Mouse (Mus musculus) olfactory bulb, adult 2 months (tissue): ENCODE results near the gene Prom1. TPM values are rescaled to one million over a fixed set of nuclear protein-coding genes. Genes with fewer than 3 reads are reported as not detected.
A peak's percentile ranks its signal among the peaks of the same experiment; 100 is the strongest.

ENCODE experiments used
- H3K27ac ChIP-seq: fragments of 200-500 bp; 2 replicates; pipeline ENCODE4 v1.5.1; 2012; ENCODE audit warnings: low read depth, low read length; ENCODE audit not compliant: insufficient read depth
- H3K4me1 ChIP-seq: fragments of 200-500 bp; 2 replicates; pipeline ENCODE4 v1.6.1; 2012; ENCODE audit warnings: low read length; ENCODE audit not compliant: control insufficient read depth, insufficient read depth
- H3K4me3 ChIP-seq: fragments of 200-500 bp; 2 replicates; pipeline ENCODE4 v1.5.1; 2012; ENCODE audit warnings: mild to moderate bottlenecking, low read depth, low read length, moderate library complexity; ENCODE audit not compliant: insufficient read depth
- CTCF ChIP-seq: fragments of 200-500 bp; IDR thresholded peaks from 2 replicates; pipeline ENCODE4 v1.5.1; 2012; ENCODE audit warnings: low read depth, mild to moderate bottlenecking, low read length, moderate library complexity; ENCODE audit not compliant: insufficient read depth
- POLR2A ChIP-seq: fragments of 200-500 bp; IDR thresholded peaks from 2 replicates; pipeline ENCODE4 v1.6.1; 2012; ENCODE audit warnings: mild to moderate bottlenecking, low read depth, low read length, moderate library complexity; ENCODE audit not compliant: insufficient read depth
- WGBS: fragments of 180-500 bp; shearing (Covaris S2); methylation state at CpG from one replicate; pipeline ENCODE4 v1.1.7; 2018; 5-methylcytosine and 5-hydroxymethylcytosine counted together
- polyA plus RNA-seq: library from polyadenylated mRNA; stranded (reverse); fragments of >200 nt; gene quantifications from 2 replicates; pipeline ENCODE4 v1.2.4, GENCODE M21; 2012; ENCODE audit warnings: low replicate concordance; ENCODE audit not compliant: missing spikeins, insufficient read depth, insufficient read length

The Prom1 gene
- polyA plus RNA-seq, 1 experiment = not detected

DNA sequence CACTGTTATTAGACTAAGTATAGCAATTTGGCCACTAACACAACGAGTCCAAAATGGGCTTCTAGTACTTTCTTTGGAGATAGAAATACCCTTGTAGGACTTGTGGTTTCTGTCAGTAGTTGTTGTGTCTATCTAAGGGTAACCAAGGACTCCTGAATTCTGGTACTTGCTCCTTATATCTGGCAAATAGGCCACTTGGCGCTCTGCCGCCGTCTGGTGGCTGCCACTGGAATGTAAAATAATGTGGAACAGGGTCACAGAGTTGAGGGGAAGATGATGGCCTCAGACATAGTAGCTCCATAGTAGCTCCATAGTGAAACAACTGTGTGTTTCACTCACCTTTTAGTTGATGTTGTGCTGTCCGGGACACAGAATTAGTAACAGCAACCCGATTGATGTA lies 111.5 kb downstream of the Prom1 start:
- H3K4me3 ChIP-seq = no peak overlapping the region
- H3K27ac ChIP-seq = no peak overlapping the region
- no peaks in the 10 kb centered on the region for H3K4me1 ChIP-seq
- peak; percentile 42; the same call in 1 of the 2 replicates for TF ChIP-seq CTCF
- TF ChIP-seq POLR2A = no peak
- 52% methylated on average over 6 of the region's 6 CpGs for WGBS

DNA sequence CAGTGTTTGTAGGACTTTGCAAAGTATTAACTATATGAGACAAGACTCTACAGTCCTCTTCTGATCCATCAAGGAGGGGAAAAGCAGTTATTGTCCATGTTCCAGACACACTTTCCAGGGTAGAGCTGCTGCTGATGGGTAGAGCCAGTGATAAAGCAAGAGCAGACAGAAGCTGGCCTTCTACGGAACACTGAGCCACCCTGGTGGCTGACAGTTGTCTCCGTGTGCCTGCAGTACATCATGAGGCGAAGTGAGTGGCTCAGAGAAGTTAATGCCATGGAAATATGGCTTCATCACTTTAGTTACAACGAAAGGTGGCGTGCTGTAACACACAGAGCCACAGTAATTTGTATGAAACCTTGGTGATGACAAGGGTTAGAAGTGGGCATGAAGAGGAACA lies 112.8 kb downstream of the Prom1 start:
- no peak overlapping the region for H3K4me3 ChIP-seq
- WGBS = 91% methylated on average over 5 of the region's 5 CpGs

GRCm38 (mm10) chr5:43986212-43986611 lies 115.6 kb downstream of the Prom1 start:
- no peaks in the 10 kb centered on the region for H3K4me1 ChIP-seq
- H3K27ac ChIP-seq = no peak overlapping the region
- TF ChIP-seq CTCF (no peak), POLR2A (no peak)
- H3K4me3 ChIP-seq = no peak overlapping the region

More for the DNA sequence above, 112.8 kb downstream of the Prom1 start:
- Histone ChIP-seq H3K27ac (no peak overlapping the region), H3K4me1 (no peaks in the 10 kb centered on the region)
- TF ChIP-seq POLR2A = no peak
- TF ChIP-seq CTCF = no peak

GRCm38 (mm10) chr5:43982896-43983295 lies 118.9 kb downstream of the Prom1 start:
- H3K27ac ChIP-seq = no peak overlapping the region
- no peak overlapping the region for H3K4me3 ChIP-seq
- TF ChIP-seq POLR2A (no peak), CTCF (no peak)
- WGBS = 23% methylated on average over 1 of the region's 1 CpGs
- no peaks in the 10 kb centered on the region for H3K4me1 ChIP-seq

DNA sequence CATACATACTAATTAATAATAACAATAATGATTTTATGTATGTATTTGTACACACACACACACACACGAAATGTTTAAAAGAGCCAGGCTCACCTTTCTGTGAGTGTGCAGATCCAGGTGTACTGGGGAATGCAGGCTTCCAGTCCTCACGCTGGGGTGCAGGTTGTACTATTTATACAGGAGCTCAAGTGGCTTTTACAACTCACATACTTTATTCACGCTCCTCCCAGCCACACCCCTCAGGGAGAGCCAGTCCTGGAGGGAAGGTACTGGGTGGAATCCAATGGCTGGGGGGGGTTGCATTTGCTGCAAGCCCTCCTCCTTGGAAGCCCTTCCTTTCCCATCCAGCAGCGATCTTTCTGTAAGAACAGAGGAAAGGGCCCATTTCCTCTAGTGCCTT lies 120.2 kb downstream of the Prom1 start, which contains the start of gene Fgfbp1:
Gene Fgfbp1 (minus strand): TSS at position 160 of the 400 bp plus-strand sequence.
- H3K4me1 ChIP-seq = no peaks in the 10 kb centered on the region
- no peak within 1 kb of the TSS for H3K4me3 ChIP-seq
- TF ChIP-seq POLR2A = no peak
- TF ChIP-seq CTCF = no peak
- 57% methylated on average over 4 of the region's 4 CpGs for WGBS
- no peak within 1 kb of the TSS for H3K27ac ChIP-seq

DNA sequence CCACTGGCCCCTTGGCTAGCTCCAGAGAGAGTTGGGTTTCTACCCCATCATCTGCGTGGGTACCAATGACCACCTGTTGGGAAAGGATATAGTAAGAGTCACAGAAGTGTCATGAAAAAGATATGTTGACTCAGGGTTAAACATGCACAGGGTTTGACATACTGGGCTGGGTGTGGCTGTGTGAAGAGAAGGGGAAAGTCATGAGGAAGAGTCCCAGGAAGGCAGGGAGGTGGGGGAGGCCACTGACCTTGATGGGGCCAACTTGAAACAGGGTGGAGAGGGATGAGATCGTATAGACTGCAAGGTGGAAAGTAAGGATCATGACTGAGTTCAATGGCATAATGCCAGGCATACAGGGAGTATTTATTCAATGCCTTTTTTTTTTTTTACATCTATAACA lies 121.4 kb downstream of the Prom1 start:
- WGBS = 78% methylated on average over 2 of the region's 2 CpGs
- Histone ChIP-seq H3K4me3 (no peak overlapping the region), H3K4me1 (no peaks in the 10 kb centered on the region), H3K27ac (no peak overlapping the region)
- TF ChIP-seq POLR2A (no peak), CTCF (no peak)

DNA sequence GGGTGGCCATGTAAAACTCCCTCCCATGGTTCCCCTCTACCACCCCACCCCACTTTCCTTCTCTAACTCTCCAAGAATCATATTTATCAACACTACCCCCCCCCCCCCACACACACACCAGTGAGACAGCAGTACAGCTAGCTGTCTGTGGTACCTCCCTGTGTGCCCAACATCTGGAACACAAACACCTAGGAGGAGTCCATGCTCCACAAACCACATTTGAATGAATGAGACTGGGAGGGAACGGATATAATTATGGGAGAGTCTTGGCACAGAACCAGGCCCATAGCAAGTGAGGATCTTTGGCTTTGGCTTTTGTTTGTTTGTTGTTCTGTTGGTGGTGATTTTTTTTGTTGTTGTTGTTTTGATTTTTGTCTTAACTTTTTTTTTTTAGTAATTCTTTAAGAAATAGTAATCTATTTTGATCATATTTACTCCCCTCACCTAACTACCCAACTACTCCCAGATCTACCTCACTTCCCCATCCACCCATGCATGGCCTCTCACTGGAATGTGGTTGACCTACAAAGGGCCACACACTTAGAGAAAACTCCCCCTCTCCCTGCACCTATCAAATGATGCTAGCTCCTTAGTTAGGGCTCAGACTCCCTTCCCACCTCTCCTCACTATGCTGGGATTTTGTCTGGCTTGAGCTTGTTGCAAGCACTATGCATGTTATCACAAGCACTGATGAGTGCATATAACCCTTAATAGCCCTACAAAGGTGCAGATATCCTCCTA lies 124.8 kb downstream of the Prom1 start:
- no peak overlapping the region for H3K4me3 ChIP-seq
- no peak for TF ChIP-seq POLR2A
- no peak for TF ChIP-seq CTCF
- 52% methylated on average over 1 of the region's 1 CpGs for WGBS
- H3K4me1 ChIP-seq = no peaks in the 10 kb centered on the region
- H3K27ac ChIP-seq = no peak overlapping the region

DNA sequence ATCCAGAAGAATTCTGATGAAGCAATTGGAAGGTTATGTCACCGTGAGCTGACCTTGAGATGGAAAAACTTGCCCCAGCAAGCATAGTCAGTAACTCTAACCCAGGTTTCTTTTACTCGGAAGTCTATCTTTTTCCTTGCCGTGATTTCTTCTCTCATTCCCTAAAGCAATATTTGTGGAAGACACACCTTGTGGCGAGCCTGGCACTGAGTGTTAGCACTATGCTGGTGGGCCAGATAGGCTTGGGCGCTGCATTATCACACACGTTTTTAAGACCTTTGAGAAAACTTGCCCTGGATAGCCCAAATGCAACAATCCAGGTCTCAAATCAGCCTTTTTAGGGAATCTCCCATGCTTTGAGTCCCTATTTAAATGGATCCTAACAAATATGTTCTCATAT lies 127.7 kb downstream of the Prom1 start:
- H3K4me3 ChIP-seq = no peak overlapping the region
- H3K27ac ChIP-seq = no peak overlapping the region
- TF ChIP-seq CTCF (no peak), POLR2A (no peak)
- 90% methylated on average over 6 of the region's 6 CpGs for WGBS
- no peaks in the 10 kb centered on the region for H3K4me1 ChIP-seq

GRCm38 (mm10) chr5:43971156-43971555 lies 130.7 kb downstream of the Prom1 start:
- Histone ChIP-seq H3K4me1 (no peaks in the 10 kb centered on the region), H3K4me3 (no peak overlapping the region), H3K27ac (no peak overlapping the region)
- no peak for TF ChIP-seq POLR2A
- no peak for TF ChIP-seq CTCF
- WGBS = 78% methylated on average over 2 of the region's 2 CpGs
